Mouse (Mus musculus) NIH3T3 (cell line): ENCODE measurements at regions not wholly inside any gene's neighbourhood (a gene's known extent, or its start where the extent isn't known, plus 50 kb on each side); places are given as distances from the start of the nearest gene placed in this dataset.
"Not testable (repeated sequence)": the region's sequence is repeated elsewhere in the genome, so short reads cannot be mapped to it uniquely, and the experiment has no call there.

ENCODE experiments used
- DNase-seq: peaks from one replicate; pipeline ENCODE4 v3.0.0-alpha.2; 2012; ENCODE audit warnings: low read depth

DNA sequence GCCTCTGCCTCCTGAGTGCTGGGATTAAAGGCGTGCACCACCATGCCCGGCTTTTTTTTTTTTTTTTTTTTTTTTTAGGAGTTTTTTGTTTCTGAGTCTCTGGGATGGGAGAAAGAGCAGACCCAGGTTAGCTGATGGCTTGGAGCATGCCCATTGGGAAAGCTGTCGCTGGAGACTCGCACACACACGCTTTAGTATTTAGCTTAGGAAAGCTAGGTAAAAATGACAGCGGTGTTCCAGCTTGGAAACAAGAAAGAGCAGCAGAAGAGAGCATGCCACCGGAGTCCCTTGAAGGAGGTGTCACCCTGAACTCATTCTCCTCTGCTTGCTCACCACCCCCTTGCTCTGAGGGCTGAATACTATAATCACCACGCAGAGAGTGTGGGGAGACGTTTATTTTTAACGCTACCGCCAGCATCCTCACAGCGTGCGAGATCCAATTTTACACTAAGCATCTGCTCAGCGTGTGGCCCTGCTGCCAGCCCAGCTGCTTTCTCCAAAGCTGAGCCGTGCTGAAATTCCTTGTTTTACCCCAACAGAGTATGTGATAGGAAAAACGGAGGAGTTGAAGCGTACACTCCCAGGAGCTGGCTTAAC lies 95.9 kb upstream of the Map3k1 start:
- no peak for DNase-seq

DNA sequence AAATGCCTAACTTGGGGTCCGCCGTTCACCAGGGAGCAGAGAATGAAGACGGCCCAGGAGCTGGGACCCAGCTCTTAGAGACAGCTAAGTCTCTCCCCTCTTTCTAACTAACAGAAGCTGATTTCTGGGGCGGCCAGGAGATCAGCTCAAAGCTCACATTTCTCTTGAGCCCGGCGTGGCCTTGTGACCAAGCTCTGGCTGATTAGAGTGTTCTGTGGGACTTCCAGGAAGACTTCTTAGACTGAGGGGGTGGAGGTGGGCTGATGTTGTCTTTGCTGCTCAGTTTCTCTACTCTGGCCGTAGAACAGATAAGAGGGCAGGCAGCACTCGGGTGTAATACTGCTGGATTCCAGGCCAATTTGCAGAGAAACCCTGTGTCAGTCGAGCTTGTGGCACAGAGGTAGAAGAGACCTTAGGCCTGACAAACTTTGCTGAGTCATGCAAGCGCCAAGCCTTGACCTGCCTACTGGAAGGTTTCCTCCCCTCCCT lies 96.5 kb upstream of the Map3k1 start:
- DNase-seq = no peak

DNA sequence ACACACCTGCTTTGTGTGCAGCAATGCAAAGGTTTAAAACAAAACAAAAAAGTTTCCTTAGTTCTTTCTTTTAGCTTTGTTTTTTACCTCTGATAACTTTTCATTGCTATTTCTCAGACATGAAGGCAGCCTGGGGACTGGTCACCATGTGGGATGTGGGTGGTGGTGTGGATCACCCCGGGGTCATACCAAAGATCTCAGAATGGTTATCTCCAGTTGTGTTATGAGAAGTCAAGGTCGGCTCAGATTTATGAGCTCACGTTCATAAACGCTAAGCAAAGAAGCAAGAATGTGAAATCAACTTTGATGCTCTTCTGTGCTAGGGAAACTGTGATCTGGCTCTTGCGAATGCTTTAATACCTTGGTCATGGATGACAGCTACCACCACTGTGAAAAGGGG lies 102.3 kb upstream of the Map3k1 start:
- DNase-seq = no peak

DNA sequence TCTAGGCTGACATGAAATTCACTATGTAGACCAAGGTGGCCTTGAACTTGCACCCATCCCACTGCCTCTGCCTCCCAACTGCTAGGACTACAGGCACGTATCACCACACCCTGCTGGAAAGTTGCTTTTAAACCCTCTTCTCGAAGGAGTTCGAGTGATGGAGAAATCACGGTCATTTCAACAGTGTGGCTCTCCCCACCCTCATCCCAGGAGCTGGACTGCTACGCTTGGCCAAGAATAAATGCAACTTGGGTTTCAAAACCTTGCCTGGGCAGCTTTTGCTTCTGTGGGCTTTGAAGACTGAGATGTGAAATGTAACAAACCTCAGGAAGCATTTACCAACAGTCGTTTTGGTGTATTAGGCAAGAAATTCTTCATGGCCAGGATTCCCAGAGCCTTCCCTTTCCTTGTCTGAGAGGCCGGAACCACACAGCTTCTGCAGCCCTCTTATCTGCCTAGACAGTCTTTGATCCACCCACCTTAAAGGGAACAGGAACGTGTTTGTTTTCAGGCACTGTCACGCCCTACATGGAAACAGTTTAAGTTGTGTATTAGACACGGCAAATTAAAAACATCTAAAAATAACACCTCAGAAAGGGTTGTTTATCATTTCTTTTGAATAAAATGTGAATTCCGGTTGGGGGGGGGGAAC lies 103.0 kb upstream of the Map3k1 start:
- DNase-seq = no peak

DNA sequence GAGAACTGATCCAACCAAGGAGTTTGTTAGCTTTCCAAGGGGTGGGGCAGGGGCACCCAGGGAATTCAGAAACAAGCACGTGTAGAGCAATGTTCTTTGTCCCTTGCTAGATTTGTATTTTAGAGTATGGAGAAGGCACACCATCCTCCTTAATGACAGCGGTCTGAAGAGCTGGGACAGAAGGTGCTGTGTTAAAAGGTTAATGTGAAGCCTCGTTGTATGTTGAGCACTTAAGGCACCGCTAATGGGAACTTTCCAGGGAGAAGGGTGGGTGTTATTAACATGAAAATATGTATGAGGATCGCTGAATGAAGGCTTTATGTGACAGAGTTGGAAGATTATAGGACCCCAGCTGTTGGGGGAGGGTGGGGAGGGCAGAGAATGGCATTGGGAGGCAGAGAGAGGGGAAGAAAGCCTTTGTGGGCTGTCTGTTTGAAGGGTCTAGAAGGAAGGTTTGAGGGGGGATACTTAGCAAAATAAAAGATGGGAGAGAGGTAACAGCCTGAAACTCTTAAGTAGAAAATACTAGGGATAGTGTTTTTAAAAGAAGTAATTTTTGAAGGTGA lies 105.6 kb upstream of the Map3k1 start:
- DNase-seq = no peak

DNA sequence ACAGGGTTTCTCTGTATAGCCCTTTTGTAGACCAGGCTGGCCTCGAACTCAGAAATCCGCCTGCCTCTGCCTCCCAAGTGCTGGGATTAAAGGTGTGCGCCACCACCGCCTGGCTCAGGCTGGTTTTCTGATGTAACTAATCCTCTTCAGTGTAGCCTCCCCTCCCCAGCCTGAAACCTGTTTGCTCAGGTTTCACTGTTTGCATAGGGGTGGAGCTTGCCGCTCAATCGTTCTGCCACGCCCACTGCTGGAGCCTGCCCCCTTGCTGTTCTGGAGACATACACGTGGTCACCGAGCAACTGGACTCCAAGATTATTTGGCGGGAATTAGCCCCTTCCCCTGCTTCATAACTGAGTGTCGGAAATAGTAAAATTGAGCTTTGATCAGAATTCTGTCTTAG lies 110.6 kb upstream of the Map3k1 start:
- DNase-seq = not testable (repeated sequence)

DNA sequence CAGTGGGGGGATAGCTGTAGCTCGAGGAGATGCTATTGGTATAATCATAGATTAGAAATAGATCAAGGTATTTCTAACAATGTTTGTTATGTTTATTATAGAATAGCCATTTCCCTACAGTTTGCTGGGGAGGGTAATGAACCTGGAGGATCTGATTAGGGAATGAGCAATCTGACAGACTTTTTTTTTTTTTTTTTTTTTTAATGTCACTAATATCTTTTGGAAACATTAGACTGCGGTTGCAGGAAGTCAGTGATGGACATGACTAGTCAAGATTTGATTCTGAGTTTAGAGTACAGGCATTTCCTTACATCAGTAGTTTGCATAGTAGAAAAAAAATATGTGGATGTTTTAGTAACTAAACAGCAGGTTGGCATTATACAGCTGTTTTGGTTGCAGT lies 111.7 kb upstream of the Map3k1 start:
- no peak for DNase-seq

DNA sequence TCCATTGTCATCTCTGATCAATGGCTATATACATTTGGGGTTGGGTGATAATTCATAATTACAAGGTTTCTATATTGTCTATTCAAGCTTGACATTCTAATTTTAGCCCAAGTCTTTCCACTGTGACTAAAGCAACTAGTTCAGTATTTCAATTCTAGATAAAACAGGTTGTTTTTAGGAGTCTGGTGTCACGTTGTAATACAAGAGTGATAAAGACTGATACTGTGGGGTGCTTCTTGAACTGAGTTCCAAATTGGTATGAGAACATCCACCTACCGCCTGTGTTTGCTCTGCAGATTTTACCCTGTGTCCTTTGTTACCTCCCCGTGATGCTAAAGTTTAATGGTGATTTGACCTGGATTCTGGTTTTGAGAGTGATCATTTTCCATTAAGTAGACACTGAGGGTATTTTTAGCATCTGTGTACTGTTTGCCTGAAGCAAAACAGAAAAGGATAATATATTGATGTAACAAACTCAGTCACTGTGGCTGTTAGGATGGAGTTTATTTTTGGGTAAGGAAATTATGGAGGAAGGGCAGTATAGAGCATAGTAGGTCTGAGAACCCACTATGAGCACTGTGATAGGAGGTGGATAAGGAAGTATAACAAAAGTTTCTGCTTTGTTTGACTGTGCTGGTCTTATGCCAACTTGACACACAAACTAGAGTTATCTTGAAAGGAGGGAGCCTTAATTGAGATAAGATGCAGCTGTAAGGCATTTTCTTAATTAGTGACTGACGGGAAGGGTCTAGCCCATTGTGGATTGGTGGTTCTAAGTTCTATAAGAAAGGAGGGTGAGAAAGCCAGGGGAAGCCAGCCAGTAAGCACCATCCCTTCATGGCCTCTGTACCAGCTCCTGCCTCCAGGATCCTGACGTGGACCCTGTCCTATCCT lies 112.6 kb upstream of the Map3k1 start:
- no peak for DNase-seq

DNA sequence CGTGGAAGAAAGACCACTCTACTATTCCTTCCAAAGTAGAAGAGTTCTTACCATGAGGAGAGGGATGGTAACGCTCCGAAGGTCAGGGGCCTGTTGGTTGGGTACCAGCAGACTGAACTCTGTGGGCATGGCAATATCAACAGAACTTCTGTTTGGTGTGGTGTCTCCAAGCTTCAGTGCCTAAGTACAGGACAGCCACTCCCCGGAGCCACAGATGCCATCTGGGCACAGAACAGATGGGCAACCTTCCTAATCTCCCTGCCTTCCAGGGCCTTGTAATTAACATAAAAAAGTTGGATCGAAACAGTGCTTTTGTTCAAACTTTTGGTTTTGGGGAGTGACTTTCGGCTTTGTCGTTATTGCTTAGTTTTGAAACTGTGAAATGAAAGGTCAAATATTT lies 116.6 kb upstream of the Map3k1 start:
- DNase-seq = no peak

DNA sequence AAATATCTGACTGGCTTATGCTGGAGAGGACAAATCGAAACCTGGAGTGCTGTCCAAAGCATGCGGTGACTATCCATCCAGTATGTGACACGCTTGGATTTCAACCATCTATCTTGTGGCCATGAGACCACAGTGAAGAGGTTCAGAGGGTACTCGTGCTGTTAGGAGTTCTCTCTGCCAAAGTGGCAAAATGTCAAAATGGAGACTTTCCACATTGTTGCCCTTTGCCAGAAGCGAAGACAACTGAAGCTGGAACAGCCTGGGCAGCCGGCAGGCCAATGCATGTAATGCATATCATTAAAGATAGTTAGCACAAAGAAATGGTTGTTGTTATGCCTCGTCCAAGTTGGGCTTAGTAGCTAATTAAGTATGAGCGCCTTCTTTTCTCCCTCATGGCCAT lies 118.0 kb upstream of the Map3k1 start:
- no peak for DNase-seq

DNA sequence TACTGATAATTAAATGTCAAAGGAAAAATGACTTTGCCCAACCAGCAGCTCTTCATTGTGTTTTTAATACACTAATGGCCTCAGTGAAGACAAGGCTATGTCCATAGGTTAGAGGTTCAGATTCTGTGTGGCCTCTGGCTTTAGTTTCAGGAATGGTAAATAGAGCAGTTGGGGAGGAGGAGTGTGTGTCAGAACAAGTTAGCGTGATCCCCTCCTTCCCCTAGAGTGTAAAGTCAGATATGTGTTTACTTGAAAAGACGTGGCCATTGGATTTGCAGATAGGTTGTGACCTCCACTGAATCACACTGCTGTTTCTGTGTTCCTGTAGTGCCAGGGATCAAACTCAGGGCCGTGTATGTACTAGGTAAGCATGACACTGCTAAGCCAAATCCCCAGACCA lies 118.7 kb upstream of the Map3k1 start:
- no peak for DNase-seq

DNA sequence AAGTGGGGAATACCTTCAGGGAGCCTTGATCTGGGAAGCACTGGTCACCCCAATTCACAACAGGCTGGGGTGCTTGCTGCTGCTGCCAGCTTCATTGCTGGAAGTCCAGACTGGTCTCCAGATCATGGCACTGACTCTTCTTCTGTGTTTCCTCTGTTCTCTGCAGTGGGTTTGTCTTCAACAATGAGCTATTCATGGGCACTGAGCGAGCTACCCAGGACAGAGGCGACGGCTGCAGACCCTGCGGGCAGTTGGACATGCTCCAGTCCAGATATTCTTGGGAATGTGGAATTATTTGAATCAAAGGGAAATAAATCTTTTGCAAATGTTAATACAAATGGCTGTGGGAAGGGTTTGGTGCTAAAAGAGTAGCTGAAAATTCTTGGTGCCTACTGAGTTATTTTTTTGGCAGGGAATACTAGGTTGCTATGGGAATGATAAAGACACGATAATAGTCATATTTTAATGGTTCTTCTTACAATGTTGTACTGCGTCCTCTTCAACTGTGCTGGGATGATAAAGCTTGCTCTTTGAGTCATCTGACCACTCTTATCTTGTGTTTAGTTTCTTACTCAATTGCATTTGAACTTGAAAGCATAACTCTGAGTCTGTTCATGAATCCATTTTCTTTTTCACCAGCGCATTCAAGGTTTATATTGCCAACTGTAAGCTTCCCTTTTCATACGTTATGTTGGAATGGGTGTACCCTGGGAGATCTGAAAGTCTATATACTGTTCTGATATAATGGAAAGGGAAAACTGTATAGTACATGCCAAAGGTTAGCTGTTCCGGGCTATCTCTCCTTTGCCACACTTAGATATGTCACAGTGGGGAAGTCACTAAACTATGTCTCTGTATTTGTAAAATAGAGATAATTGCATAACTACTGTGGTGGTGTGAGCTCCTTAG lies 120.1 kb upstream of the Map3k1 start:
- DNase-seq = no peak

DNA sequence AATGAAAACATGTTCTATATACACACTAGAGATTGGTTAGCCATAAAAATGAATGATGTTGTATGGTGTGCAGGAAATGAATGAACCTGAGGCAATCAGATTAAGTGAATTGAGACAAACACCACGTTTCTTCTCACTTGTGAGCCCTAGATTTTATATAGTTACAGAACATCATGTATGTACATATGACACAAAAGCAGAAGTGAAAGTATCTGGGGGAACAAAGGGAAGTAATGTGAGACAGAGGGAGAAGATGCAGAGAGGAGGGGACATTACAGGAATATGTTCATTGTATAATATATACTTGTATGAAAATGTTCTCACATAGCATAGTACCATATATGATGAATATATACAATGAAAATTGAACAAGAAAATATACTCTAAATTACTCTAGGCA lies 121.1 kb upstream of the Map3k1 start:
- DNase-seq = no peak

DNA sequence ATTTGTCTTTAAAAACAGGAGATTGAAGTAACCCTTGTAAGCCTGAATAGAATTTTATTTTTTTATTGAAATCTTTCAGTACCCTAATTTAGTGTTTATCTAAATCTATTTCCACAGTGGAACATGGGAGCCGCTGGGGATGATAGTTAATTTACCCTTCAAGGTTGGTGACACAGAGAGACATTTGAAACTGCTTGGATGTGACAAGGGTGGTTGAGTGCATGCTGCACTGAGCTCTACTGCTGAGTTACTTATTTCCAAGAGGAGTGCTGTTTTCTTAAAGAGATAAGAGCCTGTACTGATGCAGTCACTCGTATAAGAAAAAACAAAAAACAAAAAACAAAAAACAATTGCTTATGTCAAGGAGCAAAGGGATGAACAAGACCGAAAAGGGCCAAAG lies 123.7 kb upstream of the Map3k1 start:
- DNase-seq = no peak

DNA sequence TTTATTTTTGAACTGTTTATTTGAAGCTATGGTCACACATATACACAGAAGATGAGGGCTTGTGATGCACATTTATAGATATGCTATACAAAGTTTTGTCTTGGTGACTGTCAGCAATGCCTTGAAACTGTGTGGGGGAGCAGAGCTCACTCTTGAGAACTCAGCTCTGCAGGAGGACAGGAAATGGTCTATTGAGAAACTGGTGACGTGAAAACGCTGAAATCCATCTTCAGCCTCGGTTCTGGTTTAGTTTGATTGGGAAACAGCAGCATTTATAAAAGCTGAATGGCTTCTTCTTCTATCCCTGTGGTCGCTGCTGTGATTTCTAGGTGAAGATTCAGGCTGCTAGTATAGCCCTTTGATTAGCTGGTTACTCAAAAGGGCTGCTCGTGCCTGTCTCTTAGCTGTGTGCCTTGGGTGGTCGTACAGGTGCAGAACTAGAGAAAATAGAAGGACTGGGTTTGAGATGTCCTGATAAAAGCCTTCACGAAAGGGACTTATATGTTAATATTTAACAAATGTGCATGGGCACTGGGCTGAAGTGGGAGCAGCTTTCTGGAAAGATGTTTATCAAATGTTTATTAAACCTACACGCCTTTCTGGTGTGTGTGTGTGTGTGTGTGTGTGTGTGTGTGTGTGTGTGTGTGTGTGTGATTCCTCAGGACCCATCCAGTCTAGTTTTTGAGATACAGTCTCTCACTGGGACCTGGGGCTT lies 124.9 kb upstream of the Map3k1 start:
- no peak for DNase-seq

DNA sequence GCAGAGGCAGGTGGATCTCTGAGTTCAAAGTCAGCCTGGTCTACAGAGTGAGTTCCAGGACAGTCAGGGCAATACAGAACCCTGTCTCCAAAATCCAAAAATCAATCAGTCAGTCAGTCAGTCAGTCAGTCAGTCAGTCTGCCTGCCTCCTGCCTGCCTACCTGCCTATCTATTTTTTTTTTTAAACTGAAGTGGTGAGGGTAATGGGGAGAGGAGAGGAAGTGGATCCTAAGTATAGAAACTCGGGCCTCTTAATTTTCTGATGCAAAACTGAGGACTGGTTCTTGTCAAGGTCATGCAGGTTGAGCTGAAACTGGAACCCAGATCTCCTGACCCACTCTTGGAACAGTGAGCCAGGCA lies 126.9 kb upstream of the Map3k1 start:
- no peak for DNase-seq

DNA sequence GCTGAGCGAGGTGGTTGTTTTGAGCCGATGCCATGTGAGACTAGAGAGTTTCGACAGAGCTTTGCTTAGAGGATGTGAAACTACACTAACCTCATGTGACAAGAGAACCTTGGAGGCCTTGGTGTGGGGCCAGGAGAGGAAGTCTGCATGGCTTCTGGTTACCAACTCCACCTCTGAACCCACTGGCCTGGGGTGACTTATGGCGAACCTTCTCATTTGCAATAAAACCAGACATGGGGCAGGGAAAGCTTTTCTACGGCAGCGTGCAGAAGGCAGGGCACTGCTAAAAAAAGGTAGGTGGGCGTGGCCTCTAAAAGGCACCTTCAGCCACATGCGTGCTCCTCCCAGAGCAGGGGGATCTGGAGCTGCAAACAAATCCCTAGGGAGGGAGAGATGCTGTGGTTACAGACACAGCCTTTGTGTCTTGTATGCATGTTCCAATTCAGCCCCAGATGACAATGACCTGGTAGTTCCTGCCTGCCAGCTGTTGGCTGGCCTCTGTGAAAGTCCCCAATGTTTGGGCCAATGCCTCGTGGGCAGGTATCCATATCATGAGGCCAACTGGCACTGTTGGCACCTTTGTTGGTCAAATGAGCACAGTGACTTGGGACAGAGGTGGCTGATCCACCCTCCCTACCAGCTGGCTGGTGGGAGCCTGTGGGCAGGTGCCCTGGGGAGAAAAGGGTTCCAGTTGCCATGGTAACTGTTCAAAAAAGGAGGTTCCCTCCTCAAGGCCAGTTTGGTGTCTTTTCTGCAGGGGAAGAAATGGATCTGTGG lies 127.5 kb upstream of the Map3k1 start:
- DNase-seq = no peak

DNA sequence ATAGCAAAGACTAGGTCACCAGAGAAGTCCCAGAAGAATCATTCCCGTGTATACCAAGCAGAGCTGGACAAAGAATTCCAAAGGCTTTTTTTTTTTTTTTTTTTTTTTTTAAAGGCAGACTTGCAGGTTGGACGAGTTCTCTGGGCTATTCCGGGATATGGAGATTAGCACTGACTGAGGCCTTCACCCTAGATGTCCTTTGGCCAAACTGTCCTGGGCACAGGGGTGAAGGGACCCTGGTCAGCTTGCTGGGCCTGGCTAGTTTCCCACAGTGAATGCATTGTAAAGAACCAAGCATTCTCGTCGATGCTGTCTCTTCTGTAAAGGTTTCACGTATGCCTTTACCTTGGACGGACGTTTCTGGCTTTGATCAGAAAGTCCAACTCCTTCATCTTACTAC lies 128.2 kb upstream of the Map3k1 start:
- DNase-seq = no peak

DNA sequence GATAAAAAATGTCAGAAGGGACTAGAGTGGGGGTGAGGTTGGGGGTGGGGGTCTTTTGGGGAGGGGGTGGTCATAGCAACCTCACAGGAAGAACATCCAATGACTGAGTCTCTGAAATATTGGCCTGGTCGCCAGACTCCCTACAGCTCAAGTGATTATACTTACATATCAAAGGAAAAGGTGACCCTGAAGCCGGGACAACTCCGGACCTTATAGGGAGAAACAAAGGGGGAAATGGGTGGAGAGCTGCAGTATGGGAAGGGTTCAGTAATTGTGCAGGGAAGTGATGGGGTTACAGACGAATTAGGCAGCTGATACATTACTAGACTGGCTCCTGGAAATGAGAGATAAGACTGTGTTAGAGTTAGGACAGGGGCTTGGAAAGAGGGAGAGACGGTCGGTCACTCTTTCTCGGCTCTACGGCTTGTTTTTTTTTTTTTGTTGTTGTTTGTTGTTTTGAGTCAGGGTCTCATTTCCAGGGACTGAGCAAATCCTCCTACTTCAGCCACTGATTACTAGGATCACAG lies 130.2 kb upstream of the Map3k1 start:
- DNase-seq = no peak

DNA sequence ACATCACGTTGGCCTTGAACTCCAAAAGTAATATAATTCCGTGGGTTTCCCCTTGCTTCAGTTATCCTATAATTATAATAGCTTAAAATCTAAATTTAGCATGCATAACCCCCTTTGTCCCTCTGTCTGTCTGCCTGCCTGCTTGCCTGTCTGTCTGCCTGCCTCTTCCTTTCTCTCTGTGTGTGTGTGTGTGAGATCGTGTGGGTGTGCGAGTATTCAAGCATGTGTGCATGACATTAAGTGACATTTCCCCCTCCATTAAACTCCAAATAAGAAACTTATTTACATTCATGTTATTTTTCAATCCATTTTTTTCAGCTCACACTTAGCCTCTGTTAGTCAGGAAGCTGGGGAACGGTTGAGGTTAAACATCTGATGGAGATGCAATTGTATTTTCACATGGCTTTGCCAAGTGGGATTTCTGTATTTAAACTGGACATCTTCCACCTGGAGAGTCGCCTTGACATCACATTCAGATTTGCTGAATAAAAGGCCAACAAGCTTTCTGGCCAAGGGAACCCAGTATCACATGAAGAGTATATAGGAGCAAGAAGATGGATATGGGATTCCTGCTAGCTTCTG lies 130.8 kb upstream of the Map3k1 start:
- no peak for DNase-seq
